Mouse (Mus musculus) lung, postnatal 0 days (tissue): ENCODE data around the gene Ptgr1.

Experiments used
- CTCF ChIP-seq: IDR thresholded peaks from 2 replicates; pipeline ENCODE4 v1.5.1; 2016; ENCODE audit warnings: antibody characterized with exemption, mild to moderate bottlenecking
- EP300 ChIP-seq: IDR thresholded peaks from 2 replicates; pipeline ENCODE4 v1.6.1; 2016; ENCODE audit warnings: antibody characterized with exemption, mild to moderate bottlenecking, control low read depth

DNA sequence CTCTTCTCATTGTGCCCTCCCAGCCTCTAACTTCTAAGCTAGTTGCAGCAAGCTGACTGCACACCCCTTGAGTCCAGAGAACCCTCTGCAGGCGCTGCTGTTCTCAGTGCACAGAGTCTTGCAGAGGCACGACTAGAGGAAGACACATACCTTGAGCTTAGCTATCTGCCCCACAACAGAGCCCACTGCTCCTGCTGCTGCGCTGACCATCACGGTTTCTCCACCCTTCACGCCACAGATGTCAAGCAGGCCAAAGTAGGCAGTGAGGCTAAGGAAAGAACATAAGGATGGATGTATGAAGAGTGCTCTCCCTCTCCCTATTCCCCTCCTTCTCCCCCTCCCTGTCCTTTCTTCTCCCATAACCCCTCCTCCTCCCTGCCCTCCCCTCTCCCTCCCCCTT, 11.2 kb downstream of the Ptgr1 start:
- TF ChIP-seq EP300 (no peak), CTCF (no peak)
